Mouse (Mus musculus) myocyte (in vitro differentiated cells): ENCODE data around the gene Adamts10. TPM values are rescaled to one million over a fixed set of nuclear protein-coding genes. Genes with fewer than 3 reads are reported as not detected.

Source experiments
- H3K27me3 ChIP-seq: one replicate; pipeline ENCODE4 v1.6.1; 2011; ENCODE audit not compliant: control insufficient read depth, insufficient read depth, insufficient read length
- H3K36me3 ChIP-seq: one replicate; pipeline ENCODE4 v1.6.1; 2011; ENCODE audit not compliant: control insufficient read depth, insufficient read depth
- H3K4me2 ChIP-seq: one replicate; pipeline ENCODE4 v1.6.1; 2011; ENCODE audit warnings: low read depth, control low read depth
- H3K4me3 ChIP-seq: one replicate; pipeline ENCODE4 v1.5.1; 2011; ENCODE audit warnings: mild to moderate bottlenecking, control low read depth, moderate library complexity
- H3K79me2 ChIP-seq: one replicate; pipeline ENCODE4 v1.6.1; 2011; ENCODE audit not compliant: control insufficient read depth, insufficient read depth
- H3ac ChIP-seq: one replicate; pipeline ENCODE4 v1.6.1; 2011; ENCODE audit not compliant: control insufficient read depth, insufficient read length
- CEBPB ChIP-seq: IDR thresholded peaks from 2 replicates; pipeline ENCODE4 v1.6.1; 2011; ENCODE audit warnings: mild to moderate bottlenecking, moderate library complexity; ENCODE audit not compliant: poor library complexity, insufficient read depth, severe bottlenecking
- E2F4 ChIP-seq: IDR thresholded peaks from one replicate; pipeline ENCODE4 v1.6.1; 2011; ENCODE audit warnings: mild to moderate bottlenecking, control low read depth, moderate library complexity; ENCODE audit not compliant: insufficient read depth
- MAX ChIP-seq: IDR thresholded peaks from one replicate; pipeline ENCODE4 v1.6.1; 2011; ENCODE audit warnings: low read depth, mild to moderate bottlenecking, control low read depth
- MYOD1 ChIP-seq, 3 experiments: IDR thresholded peaks; one replicate each; pipeline ENCODE4 v1.6.1; 2011; ENCODE audit warnings: control low read depth in 2 of 3, low read depth in 2 of 3, mild to moderate bottlenecking in 2 of 3, moderate library complexity in 1 of 3; ENCODE audit not compliant: insufficient read length in 2 of 3, control insufficient read depth in 1 of 3
- MYOG ChIP-seq, 3 experiments: IDR thresholded peaks; one replicate each; pipeline ENCODE4 v1.6.1; 2011; ENCODE audit warnings: control low read depth in 2 of 3, low read depth in 2 of 3, mild to moderate bottlenecking in 2 of 3; ENCODE audit not compliant: insufficient read length in 2 of 3, control insufficient read depth in 1 of 3, insufficient read depth in 1 of 3
- POLR2A ChIP-seq: IDR thresholded peaks from one replicate; pipeline ENCODE4 v1.6.1; 2011; ENCODE audit warnings: low read depth, mild to moderate bottlenecking, control low read depth, moderate library complexity; ENCODE audit not compliant: insufficient read length
- POLR2AphosphoS2 ChIP-seq: IDR thresholded peaks from one replicate; pipeline ENCODE4 v1.6.1; 2011; ENCODE audit warnings: low read depth, control low read depth; ENCODE audit not compliant: insufficient read length
- REST ChIP-seq: IDR thresholded peaks from one replicate; pipeline ENCODE4 v1.6.1; 2011; ENCODE audit warnings: mild to moderate bottlenecking, control low read depth, moderate library complexity; ENCODE audit not compliant: insufficient read depth, insufficient read length
- SRF ChIP-seq: IDR thresholded peaks from one replicate; pipeline ENCODE4 v1.6.1; 2011; ENCODE audit warnings: low read depth; ENCODE audit not compliant: control insufficient read depth, insufficient read length
- TCF12 ChIP-seq: IDR thresholded peaks from one replicate; pipeline ENCODE4 v1.6.1; 2011; ENCODE audit warnings: mild to moderate bottlenecking, control low read depth; ENCODE audit not compliant: poor library complexity, insufficient read depth, severe bottlenecking
- TCF3 ChIP-seq: IDR thresholded peaks from one replicate; pipeline ENCODE4 v1.6.1; 2011; ENCODE audit warnings: low read depth, control low read depth; ENCODE audit not compliant: insufficient read length
- USF1 ChIP-seq: IDR thresholded peaks from one replicate; pipeline ENCODE4 v1.6.1; 2011; ENCODE audit warnings: low read depth, mild to moderate bottlenecking, control low read depth, moderate library complexity
- polyA plus RNA-seq: library from polyadenylated mRNA; unstranded; fragments of >200 nt; fragmentation: generic; extraction: Trizol; gene quantifications from one replicate; pipeline ENCODE4 v1.2.1, GENCODE M21; 2012; ENCODE audit warnings: missing spikeins

Gene Adamts10
- polyA plus RNA-seq, 1 experiment = 4.5 TPM

- Histone ChIP-seq H3K4me3 (no peak within 1 kb of the TSS), H3K36me3 (no peaks in the 10 kb centered on the region), H3ac (no peak within 1 kb of the TSS), H3K27me3 (no peaks in the 10 kb centered on the region), H3K79me2 (no peaks in the 10 kb centered on the region), H3K4me2 (no peak within 1 kb of the TSS)
- TF ChIP-seq USF1 (no peak), MYOD1 (IDR thresholded peaks at IDR 0.05; ENCODE audit: control insufficient read depth in 1 of 3, insufficient read length in 2 of 3, low read depth in 2 of 3) (no peak), POLR2A (no peak), TCF12 (no peak), MAX (no peak), E2F4 (no peak), MYOG (IDR thresholded peaks at IDR 0.05; ENCODE audit: control insufficient read depth in 1 of 3, insufficient read depth in 1 of 3, insufficient read length in 2 of 3, low read depth in 2 of 3) (no peak), TCF3 (no peak), POLR2AphosphoS2 (no peak), CEBPB (no peak), SRF (no peak), REST (no peak)
Observed at GRCm38 (mm10) chr17:33555223-33555855, 31.3 kb downstream of the Adamts10 start, which contains the start of gene Myo1f. TSS of gene Myo1f (plus strand) at chr17:33555707.

GRCm38 (mm10) chr17:33557922-33558321 lies 33.9 kb downstream of the Adamts10 start:
- H3K4me3 ChIP-seq = no peak overlapping the region
- no peaks in the 10 kb centered on the region for H3K36me3 ChIP-seq
- no peaks in the 10 kb centered on the region for H3K79me2 ChIP-seq
- no peak overlapping the region for H3ac ChIP-seq
- H3K4me2 ChIP-seq = no peak overlapping the region
- TF ChIP-seq REST (no peak), CEBPB (no peak), USF1 (no peak), TCF3 (no peak), POLR2AphosphoS2 (no peak), MAX (no peak), TCF12 (no peak), MYOD1 (IDR thresholded peaks at IDR 0.05; ENCODE audit: control insufficient read depth in 1 of 3, insufficient read length in 2 of 3, low read depth in 2 of 3) (no peak), E2F4 (no peak), POLR2A (no peak), MYOG (IDR thresholded peaks at IDR 0.05; ENCODE audit: control insufficient read depth in 1 of 3, insufficient read depth in 1 of 3, insufficient read length in 2 of 3, low read depth in 2 of 3) (no peak), SRF (no peak)
- no peaks in the 10 kb centered on the region for H3K27me3 ChIP-seq

- Histone ChIP-seq H3K4me2 (no peak overlapping the region), H3K36me3 (no peaks in the 10 kb centered on the region), H3ac (no peak overlapping the region), H3K4me3 (no peak overlapping the region), H3K27me3 (no peaks in the 10 kb centered on the region), H3K79me2 (no peaks in the 10 kb centered on the region)
- TF ChIP-seq TCF3 (no peak), POLR2A (no peak), SRF (no peak), MYOG (IDR thresholded peaks at IDR 0.05; ENCODE audit: control insufficient read depth in 1 of 3, insufficient read depth in 1 of 3, insufficient read length in 2 of 3, low read depth in 2 of 3) (no peak), CEBPB (peak; percentile 52; the same call in 1 of the 2 replicates)
Observed at GRCm38 (mm10) chr17:33563527-33564076, 39.6 kb downstream of the Adamts10 start.

DNA sequence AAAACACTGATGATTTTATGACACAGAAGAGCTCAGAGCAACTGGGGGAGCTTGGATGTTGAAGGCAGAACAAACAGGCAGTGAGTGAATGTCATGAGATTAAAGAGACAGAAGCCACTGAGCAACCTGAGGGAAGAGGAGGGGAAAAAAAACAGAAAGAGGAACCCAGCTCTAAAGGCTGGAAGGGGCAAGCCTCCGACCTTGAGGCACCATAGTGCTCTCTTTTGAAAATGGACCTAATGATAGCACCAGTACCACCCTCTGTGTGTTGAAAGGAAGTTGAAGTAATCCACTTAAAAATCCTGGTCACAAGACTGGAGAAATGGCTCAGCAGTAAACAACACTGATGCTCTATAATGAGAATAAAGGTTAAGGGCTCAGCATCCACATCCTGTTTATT lies 40.6 kb downstream of the Adamts10 start:
- TF ChIP-seq POLR2AphosphoS2 (no peak), MYOG (IDR thresholded peaks at IDR 0.05; ENCODE audit: control insufficient read depth in 1 of 3, insufficient read depth in 1 of 3, insufficient read length in 2 of 3, low read depth in 2 of 3) (no peak), REST (no peak), MYOD1 (IDR thresholded peaks at IDR 0.05; ENCODE audit: control insufficient read depth in 1 of 3, insufficient read length in 2 of 3, low read depth in 2 of 3) (no peak), SRF (no peak), POLR2A (no peak), TCF12 (no peak), E2F4 (no peak), TCF3 (no peak), MAX (no peak), CEBPB (no peak)

More for the DNA sequence above, 40.6 kb downstream of the Adamts10 start:
- H3K36me3 ChIP-seq = no peaks in the 10 kb centered on the region
- no peak overlapping the region for H3K4me2 ChIP-seq
- H3K79me2 ChIP-seq = no peaks in the 10 kb centered on the region
- H3K4me3 ChIP-seq = no peak overlapping the region
- no peaks in the 10 kb centered on the region for H3K27me3 ChIP-seq
- no peak overlapping the region for H3ac ChIP-seq
